Mouse (Mus musculus) embryonic facial prominence, embryonic 14.5 days (tissue): ENCODE data around the gene Dhcr24. TPM values are rescaled to one million over a fixed set of nuclear protein-coding genes. Genes with fewer than 3 reads are reported as not detected.

Source experiments
- ATAC-seq: fragments of 200-750 bp; cut with Nextera tagmentation; 2 replicates; pipeline ENCODE4 v1.8.0; 2017; ENCODE audit warnings: low read depth, moderate number of reproducible peaks, moderate TSS enrichment
- DNase-seq: peaks from one replicate; pipeline ENCODE4 v3.0.0-alpha.2; 2015; ENCODE audit warnings: low spot score
- H3K27ac ChIP-seq: fragments of 300-500 bp; sonication (generic); replicated peaks from 2 replicates; pipeline ENCODE4 v1.5.1; 2014; ENCODE audit warnings: low read depth, mild to moderate bottlenecking, low read length, moderate library complexity
- H3K27me3 ChIP-seq: fragments of 300-500 bp; sonication (generic); replicated peaks from 2 replicates; pipeline ENCODE4 v1.6.1; 2014; ENCODE audit warnings: low read length; ENCODE audit not compliant: control insufficient read depth, insufficient read depth
- H3K36me3 ChIP-seq: fragments of 300-500 bp; sonication (generic); 2 replicates; pipeline ENCODE4 v1.6.1; 2014; ENCODE audit warnings: low read length, mixed read lengths; ENCODE audit not compliant: control insufficient read depth, insufficient read depth
- H3K4me1 ChIP-seq: fragments of 300-500 bp; sonication (generic); 2 replicates; pipeline ENCODE4 v1.6.1; 2014; ENCODE audit warnings: antibody characterized with exemption, low read length; ENCODE audit not compliant: control insufficient read depth, insufficient read depth
- H3K4me2 ChIP-seq: fragments of 300-500 bp; sonication (generic); 2 replicates; pipeline ENCODE4 v1.6.1; 2014; ENCODE audit warnings: low read depth, mild to moderate bottlenecking, low read length, moderate library complexity, mixed read lengths
- H3K4me3 ChIP-seq: fragments of 300-500 bp; sonication (generic); 2 replicates; pipeline ENCODE4 v1.5.1; 2014; ENCODE audit warnings: low read depth, mild to moderate bottlenecking, low read length
- H3K9ac ChIP-seq: fragments of 300-500 bp; sonication (generic); 2 replicates; pipeline ENCODE4 v1.6.1; 2014; ENCODE audit warnings: low read depth, mild to moderate bottlenecking, low read length, moderate library complexity, mixed read lengths
- H3K9me3 ChIP-seq: fragments of 300-500 bp; sonication (generic); 2 replicates; pipeline ENCODE4 v1.6.1; 2016; ENCODE audit warnings: low read length; ENCODE audit not compliant: control insufficient read depth
- WGBS: fragments of 180-500 bp; shearing (Covaris S2); extraction: QIAGEN DNeasy Blood & Tissue Kit; methylation state at CpG from one replicate; pipeline ENCODE4 v1.1.7; 2014; 5-methylcytosine and 5-hydroxymethylcytosine counted together
- polyA plus RNA-seq: library from polyadenylated mRNA; unstranded; fragments of >200 nt; fragmentation: Nextera tagmentation; extraction: Ambion mirVana; gene quantifications from 2 replicates; pipeline ENCODE4 v1.2.1, GENCODE M21; 2014

The Dhcr24 gene
- polyA plus RNA-seq, 1 experiment from 2014 or later: 14.8 TPM

DNA sequence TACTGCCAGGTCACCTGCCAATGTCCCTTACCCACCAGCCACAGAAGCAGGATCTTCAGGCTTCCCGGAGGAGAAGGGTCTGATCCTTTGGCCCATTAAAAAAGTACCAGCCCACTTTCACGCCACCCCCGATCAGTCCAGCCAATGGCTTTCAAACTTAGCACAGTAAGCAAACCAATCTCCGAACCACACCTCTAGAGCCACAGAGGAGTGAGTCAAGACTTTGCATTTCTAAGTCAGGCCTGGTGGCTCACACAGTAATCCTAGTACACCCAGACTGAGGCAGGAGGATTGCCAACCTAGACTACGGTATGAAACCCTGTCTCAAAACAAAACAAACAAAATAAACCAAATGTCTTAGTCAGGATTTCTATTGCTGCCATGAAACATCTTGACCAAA, 68.5 kb downstream of the Dhcr24 start:
- H3K9me3 ChIP-seq: no peaks in the 10 kb centered on the region
- H3K27ac ChIP-seq: no peak overlapping the region
- no peak overlapping the region for H3K4me2 ChIP-seq
- H3K36me3 ChIP-seq: no peaks in the 10 kb centered on the region
- no peak overlapping the region for H3K9ac ChIP-seq
- peaks cover 8% of the 10 kb centered on the region for H3K27me3 ChIP-seq
- peaks cover 22% of the 10 kb centered on the region for H3K4me1 ChIP-seq
- 71% methylated on average over 5 of the region's 5 CpGs for WGBS
- no peak overlapping the region for H3K4me3 ChIP-seq
- no peak for ATAC-seq
- DNase-seq: no peak

DNA sequence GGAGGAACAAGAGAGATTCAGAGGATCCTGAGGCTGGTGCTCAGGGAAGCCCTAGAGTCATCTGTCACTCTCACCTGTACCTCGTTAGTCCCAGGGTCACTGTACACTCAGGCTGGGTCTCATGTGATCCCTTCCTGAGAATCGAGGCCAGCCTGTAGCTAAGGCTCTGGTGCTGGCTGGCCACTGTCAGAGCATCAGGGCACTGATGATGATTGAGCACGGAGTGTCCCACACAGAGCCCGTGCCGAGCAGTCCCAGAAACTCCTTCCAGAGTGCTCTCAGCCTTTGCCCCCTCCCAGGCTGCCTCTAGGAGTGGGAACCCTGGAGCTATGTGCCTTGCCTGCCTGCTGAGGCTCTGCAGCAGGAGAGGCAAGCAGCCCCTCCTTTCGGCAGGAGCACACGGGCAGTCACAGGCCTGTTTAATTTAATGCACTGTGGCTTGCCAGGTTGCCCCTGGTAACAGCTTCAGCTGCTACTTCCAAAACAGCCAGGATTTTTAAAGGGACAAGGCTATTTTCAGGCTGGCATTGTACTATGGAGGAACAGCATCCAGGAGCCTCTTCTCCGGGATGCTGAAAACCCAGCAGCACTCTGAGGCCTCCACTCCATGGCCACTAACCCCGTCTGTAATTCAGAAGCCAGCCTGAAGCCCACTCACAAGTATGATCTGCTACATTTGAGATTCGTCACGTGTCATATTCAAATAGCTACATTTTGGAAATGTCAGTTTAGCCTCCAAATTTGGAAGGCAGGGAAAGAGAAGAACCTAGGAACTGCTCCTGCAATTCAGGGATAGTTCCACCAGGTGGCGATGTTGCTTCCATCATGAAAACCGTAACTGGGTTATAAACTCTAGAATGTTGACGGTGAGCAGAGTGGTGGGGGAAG, 69.7 kb downstream of the Dhcr24 start:
- Histone ChIP-seq H3K4me3 (no peak overlapping the region), H3K27me3 (no peaks in the 10 kb centered on the region; the same call in 1 of the 2 replicates), H3K9me3 (no peaks in the 10 kb centered on the region), H3K9ac (peak overlapping the region; percentile 3; the same call in 1 of the 2 replicates), H3K4me2 (peak overlapping the region; percentile 18), H3K4me1 (peaks cover 22% of the 10 kb centered on the region), H3K36me3 (no peaks in the 10 kb centered on the region), H3K27ac (peak overlapping the region; percentile 49)
- 17% methylated on average over 14 of the region's 14 CpGs for WGBS
- ATAC-seq (peak; percentile 86), DNase-seq (peak; percentile 87)

- Histone ChIP-seq H3K4me2 (no peak overlapping the region), H3K27me3 (no peaks in the 10 kb centered on the region), H3K36me3 (no peaks in the 10 kb centered on the region), H3K9ac (no peak overlapping the region), H3K9me3 (no peaks in the 10 kb centered on the region), H3K4me3 (no peak overlapping the region), H3K4me1 (peaks cover 22% of the 10 kb centered on the region), H3K27ac (no peak overlapping the region; the same call in 1 of the 2 replicates)
- DNase-seq: peak; percentile 53
- ATAC-seq: no peak
- WGBS: 33% methylated on average over 1 of the region's 3 CpGs
These were observed 71.5 kb downstream of the Dhcr24 start for GRCm38 (mm10) chr4:106632313-106632712.

GRCm38 (mm10) chr4:106633281-106634085, 72.6 kb downstream of the Dhcr24 start:
- Histone ChIP-seq H3K9ac (0 out of 2 replicates have a peak overlapping the region, but pooled peaks have one; percentile 8), H3K4me3 (no peak overlapping the region), H3K36me3 (no peaks in the 10 kb centered on the region), H3K4me1 (peaks cover 22% of the 10 kb centered on the region), H3K27me3 (no peaks in the 10 kb centered on the region), H3K9me3 (no peaks in the 10 kb centered on the region), H3K4me2 (no peak overlapping the region), H3K27ac (peak overlapping the region; percentile 84)
- ATAC-seq (no peak), DNase-seq (peak; percentile 52)
- WGBS: 24% methylated on average over 8 of the region's 8 CpGs

GRCm38 (mm10) chr4:106634086-106634479, 73.2 kb downstream of the Dhcr24 start:
- no peaks in the 10 kb centered on the region for H3K9me3 ChIP-seq
- H3K4me2 ChIP-seq: no peak overlapping the region

More at GRCm38 (mm10) chr4:106634086-106634479, 73.2 kb downstream of the Dhcr24 start:
- ATAC-seq (no peak), DNase-seq (no peak)
- H3K4me3 ChIP-seq: no peak overlapping the region
- peaks cover 22% of the 10 kb centered on the region for H3K4me1 ChIP-seq
- H3K9ac ChIP-seq: 0 out of 2 replicates have a peak overlapping the region, but pooled peaks have one; percentile 8
- H3K36me3 ChIP-seq: no peaks in the 10 kb centered on the region
- peak overlapping the region; percentile 84 for H3K27ac ChIP-seq
- no peaks in the 10 kb centered on the region for H3K27me3 ChIP-seq
- WGBS: 33% methylated on average over 5 of the region's 9 CpGs

Other genes with a start within 250 kb of the Dhcr24 start
- gene Usp24, start 244.8 kb upstream of the Dhcr24 start, polyA plus RNA-seq: 10.7 and 10.9 TPM in 2 replicates
- gene Pcsk9, start 96.7 kb upstream of the Dhcr24 start, polyA plus RNA-seq: 4.5 and 4.9 TPM in 2 replicates
- gene Bsnd, start 68.8 kb upstream of the Dhcr24 start, polyA plus RNA-seq: 0.15 TPM in 1 of 2 replicates, not detected in the other
- not detected in 2 replicates for gene Lexm, start 56.2 kb downstream of the Dhcr24 start, polyA plus RNA-seq
- 2.6 and 3.5 TPM in 2 replicates for gene Ttc22, start 61.4 kb downstream of the Dhcr24 start, polyA plus RNA-seq
- 12.2 and 12.4 TPM in 2 replicates for gene Pars2, start 90.0 kb downstream of the Dhcr24 start, polyA plus RNA-seq
- gene Ttc4, start 117.9 kb downstream of the Dhcr24 start, polyA plus RNA-seq: 71.2 and 80.9 TPM in 2 replicates
- 0.24 and 0.84 TPM in 2 replicates for gene Mroh7, start 169.9 kb downstream of the Dhcr24 start, polyA plus RNA-seq
- 0.17 and 0.49 TPM in 2 replicates for gene Fam151a, start 172.9 kb downstream of the Dhcr24 start, polyA plus RNA-seq
- 4.1 and 4.2 TPM in 2 replicates for gene Acot11, start 244.0 kb downstream of the Dhcr24 start, polyA plus RNA-seq